Mouse (Mus musculus) layer of hippocampus, adult 9-11 months (tissue): Measurements from ENCODE around the gene Ptcd1.
"Not testable (repeated sequence)": the region's sequence is repeated elsewhere in the genome, so short reads cannot be mapped to it uniquely, and the experiment has no call there.

Experiments used
- DNase-seq: peaks from one replicate; pipeline ENCODE4 v3.0.0; 2022

Gene Ptcd1

GRCm38 (mm10) chr5:145166536-145167305 lies at the start of gene Ptcd1, which contains the start of gene Cpsf4:
Gene Ptcd1 (minus strand): TSS chr5:145167108.
Gene Cpsf4 (plus strand): TSS chr5:145167213.
- peak; percentile 99 for DNase-seq

- no peak for DNase-seq
Observed at GRCm38 (mm10) chr5:145214679-145215078, 47.8 kb upstream of the Ptcd1 start.

- no peak for DNase-seq
Observed at GRCm38 (mm10) chr5:145213505-145213904, 46.6 kb upstream of the Ptcd1 start.

- DNase-seq: no peak
Observed at GRCm38 (mm10) chr5:145212216-145212615, 45.3 kb upstream of the Ptcd1 start.

- no peak for DNase-seq
Observed at GRCm38 (mm10) chr5:145211340-145211739, 44.4 kb upstream of the Ptcd1 start.

GRCm38 (mm10) chr5:145208391-145208790 lies 41.5 kb upstream of the Ptcd1 start:
- not testable (repeated sequence) for DNase-seq

- no peak for DNase-seq
Observed at GRCm38 (mm10) chr5:145207954-145208353, 41.0 kb upstream of the Ptcd1 start.

- DNase-seq: no peak
Observed at GRCm38 (mm10) chr5:145207385-145207784, 40.5 kb upstream of the Ptcd1 start.

- DNase-seq: no peak
Observed at GRCm38 (mm10) chr5:145205041-145205440, 38.1 kb upstream of the Ptcd1 start.

GRCm38 (mm10) chr5:145203936-145204691 lies 37.2 kb upstream of the Ptcd1 start, which contains the start of gene Zkscan5:
Gene Zkscan5 (plus strand): TSS chr5:145204562.
- DNase-seq: peak; percentile 99

GRCm38 (mm10) chr5:145202446-145202845 lies 35.5 kb upstream of the Ptcd1 start:
- no peak for DNase-seq

- peak; percentile 80 for DNase-seq
Observed at GRCm38 (mm10) chr5:145201321-145201991, 34.5 kb upstream of the Ptcd1 start, which contains the start of gene Zkscan14. Gene Zkscan14 (minus strand): TSS chr5:145201868.

- DNase-seq: no peak
Observed at GRCm38 (mm10) chr5:145200387-145200786, 33.5 kb upstream of the Ptcd1 start.

GRCm38 (mm10) chr5:145191962-145192361 lies 25.1 kb upstream of the Ptcd1 start, which contains the start of gene Atp5j2:
Gene Atp5j2 (minus strand): TSS chr5:145192062.
- no peak for DNase-seq

GRCm38 (mm10) chr5:145190875-145191798 lies 24.2 kb upstream of the Ptcd1 start:
- peak; percentile 92 for DNase-seq

GRCm38 (mm10) chr5:145190373-145190772 lies 23.5 kb upstream of the Ptcd1 start:
- DNase-seq: no peak

- no peak for DNase-seq
Observed at GRCm38 (mm10) chr5:145189416-145189815, 22.5 kb upstream of the Ptcd1 start.

GRCm38 (mm10) chr5:145185244-145185643 lies 18.3 kb upstream of the Ptcd1 start:
- DNase-seq: no peak

GRCm38 (mm10) chr5:145178461-145178980 lies 11.6 kb upstream of the Ptcd1 start:
- DNase-seq: no peak

GRCm38 (mm10) chr5:145167306-145167661 lies 376 bp upstream of the Ptcd1 start:
- no peak for DNase-seq

- DNase-seq: no peak
Observed at GRCm38 (mm10) chr5:145165184-145165583, 1.7 kb downstream of the Ptcd1 start.

GRCm38 (mm10) chr5:145164710-145165109 lies 2.2 kb downstream of the Ptcd1 start:
- DNase-seq: no peak
